Mouse (Mus musculus): Measurements from ENCODE around the gene Cep128. TPM values are rescaled to one million over a fixed set of nuclear protein-coding genes. Genes with fewer than 3 reads are reported as not detected.

Cep128 gene
- total and polyA plus RNA-seq, 2 experiments from 2014 or later: 15.1 to 17.4 TPM

- no peak for ATAC-seq (ENCODE audit: insufficient read depth, low read depth)
- TF ChIP-seq EP300 (IDR thresholded peaks at IDR 0.05; ENCODE audit: low read depth) (no peak), CTCF (IDR thresholded peaks at IDR 0.05; ENCODE audit: low read depth) (peak; percentile 49)
- Histone ChIP-seq H3K4me1 (ENCODE audit: control insufficient read depth, insufficient read depth) (no peaks in the 10 kb centered on the region), H3K36me3 (replicated peaks; ENCODE audit: control insufficient read depth, insufficient read depth, low read length) (no peaks in the 10 kb centered on the region), H3K9ac (replicated peaks; ENCODE audit: low read depth, low read length) (no peak overlapping the region), H3K4me2 (ENCODE audit: low read depth, low read length) (no peak overlapping the region), H3K4me3 (ENCODE audit: low read depth, low read length) (no peak overlapping the region), H3K9me3 (replicated peaks; ENCODE audit: control insufficient read depth, low read length) (no peaks in the 10 kb centered on the region), H3K27ac (ENCODE audit: low read depth) (no peak overlapping the region), H3K27me3 (ENCODE audit: control insufficient read depth, insufficient read depth, low read length) (no peaks in the 10 kb centered on the region)
- 75% methylated on average over 4 of the region's 4 CpGs for WGBS
- peak; percentile 66 for DNase-seq (ENCODE audit: low spot score)
Observed at GRCm38 (mm10) chr12:91088271-91088670, 295.9 kb downstream of the Cep128 start.

GRCm38 (mm10) chr12:91085967-91086366 lies 298.2 kb downstream of the Cep128 start:
- H3K27me3 ChIP-seq (ENCODE audit: control insufficient read depth, insufficient read depth, low read length): no peaks in the 10 kb centered on the region

GRCm38 (mm10) chr12:91075600-91075999 lies 308.6 kb downstream of the Cep128 start:
- Histone ChIP-seq H3K36me3 (replicated peaks; ENCODE audit: control insufficient read depth, insufficient read depth, low read length) (no peaks in the 10 kb centered on the region), H3K9me3 (replicated peaks; ENCODE audit: control insufficient read depth, low read length) (no peaks in the 10 kb centered on the region), H3K4me1 (ENCODE audit: control insufficient read depth, insufficient read depth) (no peaks in the 10 kb centered on the region; the same call in 1 of the 2 replicates), H3K4me2 (ENCODE audit: low read depth, low read length) (no peak overlapping the region), H3K27ac (ENCODE audit: low read depth) (no peak overlapping the region), H3K27me3 (ENCODE audit: control insufficient read depth, insufficient read depth, low read length) (no peaks in the 10 kb centered on the region), H3K4me3 (ENCODE audit: low read depth, low read length) (no peak overlapping the region), H3K9ac (replicated peaks; ENCODE audit: low read depth, low read length) (no peak overlapping the region)
- TF ChIP-seq EP300 (IDR thresholded peaks at IDR 0.05; ENCODE audit: low read depth) (no peak), CTCF (IDR thresholded peaks at IDR 0.05; ENCODE audit: low read depth) (no peak)
- WGBS: 86% methylated on average over 5 of the region's 5 CpGs
- ATAC-seq (ENCODE audit: insufficient read depth, low read depth): no peak
- DNase-seq (ENCODE audit: low spot score): no peak

More at GRCm38 (mm10) chr12:91085967-91086366, 298.2 kb downstream of the Cep128 start:
- Histone ChIP-seq H3K4me2 (ENCODE audit: low read depth, low read length) (no peak overlapping the region), H3K9ac (replicated peaks; ENCODE audit: low read depth, low read length) (no peak overlapping the region), H3K36me3 (replicated peaks; ENCODE audit: control insufficient read depth, insufficient read depth, low read length) (no peaks in the 10 kb centered on the region), H3K4me1 (ENCODE audit: control insufficient read depth, insufficient read depth) (0 out of 2 replicates have a peak, but pooled peaks cover 13% of the 10 kb centered on the region), H3K9me3 (replicated peaks; ENCODE audit: control insufficient read depth, low read length) (no peaks in the 10 kb centered on the region), H3K27ac (ENCODE audit: low read depth) (no peak overlapping the region), H3K4me3 (ENCODE audit: low read depth, low read length) (no peak overlapping the region)
- ATAC-seq (ENCODE audit: insufficient read depth, low read depth) (no peak), DNase-seq (ENCODE audit: low spot score) (no peak)
- WGBS: 89% methylated on average over 9 of the region's 9 CpGs
- TF ChIP-seq EP300 (IDR thresholded peaks at IDR 0.05; ENCODE audit: low read depth): no peak
- no peak for TF ChIP-seq CTCF (IDR thresholded peaks at IDR 0.05; ENCODE audit: low read depth)

GRCm38 (mm10) chr12:91070551-91071045 lies 313.6 kb downstream of the Cep128 start:
- H3K9ac ChIP-seq (replicated peaks; ENCODE audit: low read depth, low read length): no peak overlapping the region
- no peaks in the 10 kb centered on the region for H3K9me3 ChIP-seq (replicated peaks; ENCODE audit: control insufficient read depth, low read length)
- WGBS: 91% methylated on average over 2 of the region's 2 CpGs
- H3K36me3 ChIP-seq (replicated peaks; ENCODE audit: control insufficient read depth, insufficient read depth, low read length): no peaks in the 10 kb centered on the region
- peaks cover 6% of the 10 kb centered on the region for H3K4me1 ChIP-seq (ENCODE audit: control insufficient read depth, insufficient read depth)
- H3K4me2 ChIP-seq (ENCODE audit: low read depth, low read length): no peak overlapping the region
- H3K27me3 ChIP-seq (ENCODE audit: control insufficient read depth, insufficient read depth, low read length): no peaks in the 10 kb centered on the region
- ATAC-seq (ENCODE audit: insufficient read depth, low read depth) (no peak), DNase-seq (ENCODE audit: low spot score) (no peak)
- no peak overlapping the region for H3K27ac ChIP-seq (ENCODE audit: low read depth)
- H3K4me3 ChIP-seq (ENCODE audit: low read depth, low read length): no peak overlapping the region
- no peak for TF ChIP-seq EP300 (IDR thresholded peaks at IDR 0.05; ENCODE audit: low read depth)
- TF ChIP-seq CTCF (IDR thresholded peaks at IDR 0.05; ENCODE audit: low read depth): no peak

- no peaks in the 10 kb centered on the region for H3K9me3 ChIP-seq (replicated peaks; ENCODE audit: control insufficient read depth, low read length)
- no peak overlapping the region for H3K9ac ChIP-seq (replicated peaks; ENCODE audit: low read depth, low read length)
- TF ChIP-seq EP300 (IDR thresholded peaks at IDR 0.05; ENCODE audit: low read depth): no peak
- no peak for TF ChIP-seq CTCF (IDR thresholded peaks at IDR 0.05; ENCODE audit: low read depth)
- H3K4me3 ChIP-seq (ENCODE audit: low read depth, low read length): no peak overlapping the region
- H3K4me1 ChIP-seq (ENCODE audit: control insufficient read depth, insufficient read depth): peaks cover 23% of the 10 kb centered on the region
- H3K4me2 ChIP-seq (ENCODE audit: low read depth, low read length): no peak overlapping the region
- DNase-seq (ENCODE audit: low spot score) (no peak), ATAC-seq (ENCODE audit: insufficient read depth, low read depth) (no peak)
- H3K36me3 ChIP-seq (replicated peaks; ENCODE audit: control insufficient read depth, insufficient read depth, low read length): no peaks in the 10 kb centered on the region
- no peaks in the 10 kb centered on the region for H3K27me3 ChIP-seq (ENCODE audit: control insufficient read depth, insufficient read depth, low read length)
- H3K27ac ChIP-seq (ENCODE audit: low read depth): no peak overlapping the region
- 67% methylated on average over 2 of the region's 2 CpGs for WGBS
Observed at GRCm38 (mm10) chr12:91067083-91067441, 317.1 kb downstream of the Cep128 start.

Data from heart, postnatal 0 days (tissue).